Mouse (Mus musculus): ENCODE data around the gene Fam118a.
"Not testable (repeated sequence)": the region's sequence is repeated elsewhere in the genome, so short reads cannot be mapped to it uniquely, and the experiment has no call there.

The Fam118a gene

GRCm38 (mm10) chr15:85028648-85029047 lies at the start of gene Fam118a:
Gene Fam118a (plus strand): TSS chr15:85028948.
- DNase-seq (ENCODE audit: low read depth, low spot score), result not testable (repeated sequence)

DNA sequence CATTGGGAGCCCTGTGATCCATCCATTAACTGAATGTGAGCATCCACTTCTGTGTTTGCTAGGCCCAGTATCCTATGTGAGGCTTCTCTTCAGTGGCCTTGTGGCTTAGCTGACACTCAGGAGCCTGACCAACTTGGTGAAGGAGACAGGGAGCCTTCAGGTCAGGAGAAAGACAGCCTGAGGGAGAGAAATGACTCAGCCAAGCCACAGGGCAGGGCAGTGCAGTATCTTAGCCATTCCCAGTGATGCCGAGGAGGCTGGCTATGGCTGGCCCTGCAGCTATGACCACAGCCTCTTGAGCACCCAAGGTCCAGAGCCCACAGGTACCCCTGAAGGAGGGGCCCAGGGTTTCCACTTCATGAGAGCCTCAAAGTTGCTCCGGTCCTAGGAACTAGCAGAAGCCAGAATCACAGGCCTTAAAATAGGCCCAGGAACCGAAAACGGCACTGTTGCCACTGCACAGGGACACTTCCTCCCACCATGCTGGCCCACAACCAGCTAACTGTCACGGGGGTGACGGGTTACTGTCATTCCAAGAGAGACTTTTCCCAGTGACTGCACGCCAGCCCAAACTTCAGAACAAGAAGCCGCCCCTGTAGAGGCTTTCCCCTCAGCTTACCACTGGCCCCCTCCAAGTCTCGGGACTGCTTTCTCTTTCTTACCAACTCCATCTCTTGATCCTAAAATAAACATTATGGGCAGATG lies 47.0 kb upstream of the Fam118a start:
- DNase-seq (ENCODE audit: low read depth, low spot score), result no peak

- DNase-seq (ENCODE audit: low read depth, low spot score), result no peak
Observed at GRCm38 (mm10) chr15:84982888-84983287, 45.9 kb upstream of the Fam118a start.

DNA sequence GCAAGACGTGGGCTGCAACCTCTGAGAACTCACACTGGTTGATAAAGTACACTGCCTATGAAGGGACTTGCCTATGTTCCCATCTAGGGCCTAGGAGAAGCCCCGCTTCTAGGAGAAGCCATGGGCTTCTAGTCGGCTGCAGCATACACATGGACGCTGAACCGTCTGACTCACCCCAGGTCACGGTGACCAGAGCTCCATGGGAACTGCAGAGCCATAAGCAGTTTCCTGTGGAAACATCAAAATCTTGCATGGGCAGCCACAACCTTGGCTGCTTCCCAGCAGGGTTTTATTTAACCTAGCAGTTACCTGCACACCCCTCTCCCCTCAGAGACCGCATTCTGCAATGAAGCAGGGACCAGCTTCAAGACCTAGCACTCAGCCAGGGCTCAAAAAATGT lies 45.0 kb upstream of the Fam118a start:
- no peak for DNase-seq (ENCODE audit: low read depth, low spot score)

- no peak for DNase-seq (ENCODE audit: low read depth, low spot score)
Observed at GRCm38 (mm10) chr15:84985516-84986160, 43.1 kb upstream of the Fam118a start.

DNA sequence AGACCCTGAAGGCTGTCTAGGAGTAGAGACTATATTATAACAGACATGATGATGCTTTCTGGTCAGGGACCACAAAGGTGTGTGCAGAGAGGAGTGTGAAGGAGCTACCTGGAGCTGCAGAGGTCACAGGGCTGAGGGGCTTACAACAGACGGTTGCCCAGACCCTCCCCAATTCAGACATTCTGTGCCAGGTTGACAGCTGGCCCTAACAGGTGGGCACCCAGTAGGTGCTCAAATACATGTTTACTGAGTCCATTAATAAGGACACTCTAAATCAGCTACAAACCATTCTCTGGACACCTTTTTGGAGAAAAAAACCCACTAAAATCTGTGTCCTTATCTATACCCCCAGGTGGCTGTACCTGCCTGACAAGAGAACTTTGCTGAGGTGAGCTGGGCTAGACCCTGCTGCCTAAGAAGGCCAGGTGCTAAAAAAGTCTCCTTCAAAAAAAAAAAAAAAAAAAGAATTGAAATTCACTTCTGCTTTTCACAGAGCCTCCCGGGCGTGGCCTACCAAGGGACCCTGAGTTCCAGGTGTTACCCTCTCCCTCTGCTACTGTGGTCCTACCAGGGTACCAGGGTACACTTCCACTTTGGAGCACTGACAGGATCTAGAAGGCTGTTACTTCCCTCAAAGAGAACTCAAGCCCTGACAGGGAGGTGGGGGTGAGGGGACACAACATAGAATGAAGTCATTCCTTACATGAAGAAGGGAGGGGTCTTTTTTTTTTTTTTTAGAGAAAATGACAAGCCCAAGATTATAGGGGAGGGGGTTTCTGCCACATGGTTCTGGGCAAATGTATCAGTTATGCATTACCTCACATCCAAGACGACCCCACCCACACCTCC lies 42.4 kb upstream of the Fam118a start:
- DNase-seq (ENCODE audit: low read depth, low spot score), result no peak

DNA sequence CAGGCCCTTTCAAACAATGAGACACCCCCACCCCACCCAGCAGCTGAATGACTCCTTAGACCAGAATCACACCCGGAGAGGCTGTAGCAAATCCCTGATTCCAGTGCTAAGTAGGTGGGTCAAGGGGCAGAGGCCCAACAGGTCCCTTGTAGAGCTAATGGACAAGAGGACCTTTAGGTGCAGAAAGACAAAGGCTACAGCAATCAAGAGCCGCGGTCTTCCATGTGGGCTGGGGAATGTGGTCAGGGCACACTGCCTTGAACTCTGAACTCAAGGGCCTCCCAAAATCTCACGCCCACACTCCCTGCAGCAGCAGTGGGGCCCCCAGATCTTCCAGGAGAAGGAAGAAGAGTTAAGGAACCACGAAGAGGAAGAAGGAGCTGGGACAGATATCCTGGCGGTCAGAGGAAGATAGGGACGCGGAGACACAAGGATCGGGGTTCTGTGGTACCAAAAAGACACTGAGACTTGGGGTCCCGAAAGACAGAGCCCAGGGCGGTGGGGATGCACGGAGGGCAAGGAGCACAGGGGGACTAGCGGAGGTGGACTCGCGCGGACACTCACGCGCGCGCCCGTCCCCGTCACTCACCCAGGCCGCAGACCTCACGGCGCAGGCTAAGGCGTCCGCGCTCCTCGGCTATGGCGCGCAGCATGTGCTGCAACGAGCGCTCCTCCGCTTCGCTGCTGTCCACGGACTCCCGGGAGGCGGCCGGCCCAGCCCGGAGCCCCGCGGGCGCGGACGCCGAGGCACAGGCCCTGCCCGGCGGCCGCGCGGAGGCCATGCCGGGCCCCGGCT lies 41.5 kb upstream of the Fam118a start:
- peak; percentile 42 for DNase-seq (ENCODE audit: low read depth, low spot score)

- DNase-seq (ENCODE audit: low read depth, low spot score), result peak; percentile 98
Observed at GRCm38 (mm10) chr15:84987874-84988825, 40.6 kb upstream of the Fam118a start, which contains the start of gene 5031439G07Rik. Gene 5031439G07Rik (minus strand): TSS chr15:84988551.

DNA sequence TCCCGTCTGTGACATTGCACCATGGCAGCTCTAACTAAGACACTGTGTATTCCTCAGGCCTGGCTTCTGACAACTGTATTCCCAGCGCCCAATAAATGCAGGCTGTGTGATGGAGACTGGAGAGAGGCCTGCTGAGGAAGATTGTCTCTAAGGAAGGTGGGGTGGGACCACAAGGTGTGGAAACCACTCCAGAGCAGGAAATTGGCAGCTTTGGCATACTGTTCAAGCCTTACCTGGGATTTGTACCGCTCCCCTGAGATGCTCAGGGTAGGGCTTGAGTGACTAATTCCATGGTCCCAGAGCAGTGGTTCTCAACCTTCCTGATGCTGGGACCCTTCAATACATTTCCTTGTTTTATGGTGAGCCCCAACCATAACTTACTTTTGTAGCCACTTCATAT lies 39.6 kb upstream of the Fam118a start:
- DNase-seq (ENCODE audit: low read depth, low spot score), result no peak

GRCm38 (mm10) chr15:84989771-84990170 lies 39.0 kb upstream of the Fam118a start:
- no peak for DNase-seq (ENCODE audit: low read depth, low spot score)

DNA sequence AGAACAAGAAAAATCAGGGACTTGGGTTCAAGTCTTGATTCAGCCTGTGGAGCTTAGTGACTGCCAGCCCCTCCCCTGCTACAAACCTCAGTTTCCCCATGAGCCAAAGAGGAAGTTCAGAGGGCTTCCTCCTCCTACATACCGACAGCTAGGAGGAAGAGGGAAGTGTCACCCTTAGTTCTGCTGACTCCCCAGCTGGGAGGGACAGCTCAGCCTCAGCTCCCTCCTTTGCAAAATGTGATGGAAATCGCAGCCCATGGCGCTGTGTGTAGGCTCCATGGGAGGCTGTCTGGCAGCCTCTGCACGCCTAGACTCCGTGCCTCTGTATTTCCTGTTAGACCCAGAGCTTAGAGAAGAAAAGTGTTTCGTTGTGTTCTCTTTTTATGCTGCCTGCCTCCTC lies 34.2 kb upstream of the Fam118a start:
- DNase-seq (ENCODE audit: low read depth, low spot score), result no peak

GRCm38 (mm10) chr15:84995041-84995440 lies 33.7 kb upstream of the Fam118a start:
- no peak for DNase-seq (ENCODE audit: low read depth, low spot score)

- DNase-seq (ENCODE audit: low read depth, low spot score), result no peak
Observed at GRCm38 (mm10) chr15:84995967-84996366, 32.8 kb upstream of the Fam118a start.

- DNase-seq (ENCODE audit: low read depth, low spot score), result no peak
Observed at GRCm38 (mm10) chr15:84997768-84998454, 30.8 kb upstream of the Fam118a start.

DNA sequence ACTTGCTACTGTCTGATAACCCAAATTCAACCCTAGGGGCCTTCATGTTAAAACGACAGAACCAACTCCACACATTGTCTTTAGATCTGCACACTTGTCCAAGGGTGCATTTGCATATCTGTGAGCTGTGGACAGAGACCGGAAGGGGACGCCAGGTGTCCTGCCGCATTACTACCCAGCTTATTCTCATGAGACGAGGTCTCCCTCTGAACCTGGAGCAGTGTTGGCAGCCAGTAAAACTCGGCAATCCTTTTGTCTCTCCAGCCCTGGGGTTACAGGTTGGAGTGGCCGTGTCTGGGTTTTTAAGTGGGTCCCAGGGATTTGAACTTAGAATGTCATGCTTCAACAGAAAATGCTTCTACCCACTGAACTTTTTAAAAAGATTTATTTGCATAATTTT lies 28.8 kb upstream of the Fam118a start:
- DNase-seq (ENCODE audit: low read depth, low spot score), result no peak

DNA sequence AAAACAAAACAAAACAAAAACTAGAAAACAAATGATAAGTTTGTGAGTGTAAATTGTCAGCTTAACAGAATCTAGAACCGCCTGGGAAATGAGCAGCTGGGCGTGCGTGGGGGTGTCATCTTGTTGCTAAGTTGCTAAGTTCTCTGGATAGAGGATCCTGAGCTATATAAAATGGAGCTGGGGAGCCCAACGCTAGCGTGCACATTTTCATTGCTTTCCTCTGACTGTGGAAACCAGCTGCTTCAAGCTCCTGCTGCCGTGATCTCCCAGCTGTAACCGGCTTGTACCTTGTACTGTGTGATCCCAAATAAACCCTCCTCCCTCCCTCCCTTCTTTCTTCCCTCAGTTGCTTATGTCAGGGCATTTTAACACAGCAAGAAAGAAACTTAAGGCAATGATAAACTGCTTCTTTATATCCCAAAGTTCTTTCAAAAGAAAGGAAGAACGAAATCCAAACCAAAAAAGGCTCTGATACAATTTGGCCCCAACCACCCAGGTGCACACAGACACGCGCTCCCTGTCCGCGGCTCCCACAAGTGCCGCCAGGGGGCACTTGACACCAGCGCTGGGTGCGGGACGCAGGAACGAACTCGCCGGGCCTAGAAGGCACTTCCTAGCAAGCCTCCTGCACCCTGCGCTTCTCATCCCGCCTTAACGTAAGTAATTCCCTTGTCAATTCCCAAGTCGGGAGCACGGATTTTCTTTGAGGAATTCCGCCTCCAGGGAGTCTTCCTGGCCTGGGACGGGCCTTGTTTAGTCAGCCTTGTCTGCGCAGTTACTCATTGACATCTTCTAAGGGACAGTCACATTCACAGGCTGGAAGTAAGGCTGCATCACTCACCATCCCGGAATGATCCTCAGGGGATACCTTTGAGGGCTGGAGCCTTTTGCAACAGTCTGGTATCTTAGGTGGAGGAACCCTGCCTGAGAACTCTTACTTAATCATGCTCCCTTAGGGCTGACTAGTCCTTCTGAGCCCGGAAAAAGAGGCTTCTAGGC lies 27.5 kb upstream of the Fam118a start:
- DNase-seq (ENCODE audit: low read depth, low spot score), result peak; percentile 73

DNA sequence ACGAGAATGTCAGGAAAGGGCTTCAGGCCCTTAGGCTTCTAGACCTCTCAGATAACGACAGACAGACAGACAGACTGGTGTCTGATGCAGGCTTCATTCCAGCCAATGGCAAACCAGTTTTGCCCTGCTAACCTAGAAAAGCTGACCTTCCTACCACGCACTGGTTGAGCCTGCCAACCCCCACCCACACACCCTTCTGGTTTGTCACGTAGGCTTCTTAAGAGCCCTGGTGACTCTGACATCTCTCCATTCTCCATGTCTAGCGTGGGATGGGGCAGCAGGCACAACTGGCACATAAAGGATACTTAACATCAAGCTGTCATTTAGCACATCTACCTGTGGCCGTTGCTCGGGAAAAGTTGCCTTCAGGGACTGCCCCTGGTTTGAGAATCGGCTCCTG lies 19.1 kb upstream of the Fam118a start:
- no peak for DNase-seq (ENCODE audit: low read depth, low spot score)

- DNase-seq (ENCODE audit: low read depth, low spot score), result no peak
Observed at GRCm38 (mm10) chr15:85011895-85012661, 16.7 kb upstream of the Fam118a start.
